25 mouse cellular contexts compared by ENCODE assay signal in the genomic region with DNA sequence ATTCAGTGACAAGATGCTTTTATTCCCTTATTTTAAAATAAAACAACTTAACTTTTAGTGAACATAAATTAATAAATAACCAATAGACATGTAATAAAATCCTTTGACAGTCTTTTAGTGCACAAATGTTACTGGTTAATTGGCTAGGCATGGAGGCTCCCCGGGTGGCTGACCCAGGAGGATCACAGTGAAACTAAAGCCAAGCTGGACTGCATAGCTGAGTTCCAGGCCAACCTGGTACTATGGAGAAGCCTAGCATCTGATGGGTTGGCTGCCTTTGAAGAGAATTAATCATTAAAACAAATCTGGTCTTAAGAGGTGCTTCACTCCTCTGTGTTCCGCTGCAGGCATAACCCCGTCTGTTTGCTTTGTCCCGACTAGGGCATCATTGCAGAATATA. TPM values are rescaled to one million over a fixed set of nuclear protein-coding genes. Genes with fewer than 3 reads are reported as not detected.
DNase-seq lines count a peak whose midpoint lies in the region; ATAC-seq and TF ChIP-seq lines count a peak whose summit lies in the region.
"Had no signal": no experiment of that assay in that cellular context is flagged by ENCODE, and none has a peak within 500 bp of the region (broad histone marks: within the 10 kb centered on the region; RNA-seq: fewer than 3 reads in every experiment).

No protein-coding gene starts in this region.

- no peak overlapping the region for H3K4me3 ChIP-seq in kidney, adult 2 months (ENCODE audit: insufficient read depth, low read depth, low read length)
- H3K4me3 ChIP-seq in kidney, embryonic 16.5 days (ENCODE audit: low read length), result no peak overlapping the region
- H3K4me3 ChIP-seq: forebrain, embryonic 10.5 days; forebrain, embryonic 13.5 days; heart, adult 2 months; heart, embryonic 10.5 days; heart, embryonic 13.5 days had no signal

- no peak overlapping the region for H3K4me2 ChIP-seq in kidney, embryonic 16.5 days (replicated peaks; ENCODE audit: low read depth, low read length)
- H3K4me2 ChIP-seq: forebrain, embryonic 13.5 days; heart, embryonic 13.5 days; hindbrain, embryonic 14.5 days had no signal

- no peaks in the 10 kb centered on the region for H3K27me3 ChIP-seq in kidney, adult 2 months (replicated peaks; ENCODE audit: control insufficient read depth, insufficient read depth, low read length)
- H3K27me3 ChIP-seq in kidney, embryonic 16.5 days (ENCODE audit: insufficient read depth, low read length), result no peaks in the 10 kb centered on the region
- H3K27me3 ChIP-seq: forebrain, embryonic 13.5 days; heart, embryonic 13.5 days had no signal

- no peak for TF ChIP-seq POLR2A in kidney, adult 2 months (IDR thresholded peaks at IDR 0.05; ENCODE audit: low read depth, low read length)

- WGBS in kidney, adult 2 months, result 52% methylated on average over 4 of the region's 4 CpGs
- WGBS in kidney, embryonic 16.5 days, result 63% methylated on average over 4 of the region's 4 CpGs

- no peaks in the 10 kb centered on the region for H3K4me1 ChIP-seq in kidney, adult 2 months (ENCODE audit: control insufficient read depth, insufficient read depth, low read length)
- no peaks in the 10 kb centered on the region for H3K4me1 ChIP-seq in kidney, embryonic 16.5 days (ENCODE audit: insufficient read depth, low read length)
- H3K4me1 ChIP-seq: forebrain, embryonic 10.5 days; forebrain, embryonic 13.5 days; heart, embryonic 10.5 days; heart, embryonic 13.5 days had no signal

- peak; percentile 67; the same call in 1 of the 2 replicates for ATAC-seq in kidney, embryonic 16.5 days (ENCODE audit: low FRiP score, low TSS enrichment)
- ATAC-seq: CD4-positive, CD25-positive, alpha-beta regulatory T cell, adult 4 months; forebrain, embryonic 13.5 days; forebrain, embryonic 16.5 days; hindbrain, postnatal 0 days had no signal

- H3K9ac ChIP-seq in kidney, embryonic 16.5 days (replicated peaks; ENCODE audit: low read length), result no peak overlapping the region
- H3K9ac ChIP-seq: forebrain, embryonic 13.5 days; heart, embryonic 13.5 days; hindbrain, embryonic 14.5 days had no signal

- no peaks in the 10 kb centered on the region for H3K9me3 ChIP-seq in kidney, embryonic 16.5 days (ENCODE audit: low read length)
- H3K9me3 ChIP-seq: forebrain, embryonic 10.5 days; forebrain, embryonic 13.5 days; heart, embryonic 10.5 days; heart, embryonic 13.5 days had no signal

- H3K27ac ChIP-seq in kidney, adult 2 months (ENCODE audit: insufficient read depth, low read depth, low read length), result no peak overlapping the region
- H3K27ac ChIP-seq in kidney, embryonic 16.5 days (ENCODE audit: low read length), result no peak overlapping the region
- H3K27ac ChIP-seq: forebrain, embryonic 10.5 days; forebrain, embryonic 13.5 days; heart, adult 2 months; heart, embryonic 10.5 days; heart, embryonic 13.5 days; hindbrain, embryonic 14.5 days; hindbrain, postnatal 0 days had no signal

- no peaks in the 10 kb centered on the region for H3K36me3 ChIP-seq in kidney, adult 2 months (ENCODE audit: control insufficient read depth, insufficient read depth, low read length)
- H3K36me3 ChIP-seq in kidney, embryonic 16.5 days (ENCODE audit: insufficient read depth, low read length), result no peaks in the 10 kb centered on the region
- H3K36me3 ChIP-seq: heart, embryonic 10.5 days; heart, embryonic 13.5 days had no signal

- DNase-seq in kidney, adult 2 months, result peak; percentile 74
- no peak for DNase-seq in kidney, postnatal 25 days
- no peak for DNase-seq in kidney, postnatal 10 days
- DNase-seq in brain, adult 2 months (ENCODE audit: low read depth, low spot score), result peak; percentile 30
- DNase-seq in right cerebral cortex, adult 18-20 months, result no peak
- DNase-seq: adrenal gland, adult 2 months; adrenal gland, postnatal 14 days; gastrocnemius, postnatal 10 days; gastrocnemius, postnatal 36 days; heart, adult 2 months; heart, postnatal 14 days; heart, postnatal 4 days had no signal

- TF ChIP-seq CTCF in kidney, adult 2 months (conservative IDR thresholded peaks at IDR 0.05; ENCODE audit: insufficient read depth, insufficient read length, low read depth, low read length), result no peak

RNA-seq across cellular contexts. Expression of gene Ucp1, which starts 57.1 kb away (rescaled TPM):
- 255 and 374 TPM in 2 replicates for polyA plus RNA-seq in kidney, adult 2 months (2012; rRNA removed)
- polyA plus RNA-seq in kidney, embryonic 16.5 days (2015; fragmentation: Nextera tagmentation; extraction: Ambion mirVana), result not detected in 2 replicates
- polyA plus RNA-seq: C2C12; CD4-positive, CD25-positive, alpha-beta regulatory T cell, adult 4 months; embryonic facial prominence, embryonic 11.5 days; forebrain, embryonic 10.5 days; forebrain, embryonic 13.5 days; forebrain, embryonic 16.5 days; heart, embryonic 10.5 days; heart, embryonic 13.5 days; heart, embryonic 16.5 days; hindbrain, embryonic 11.5 days had no signal

Comparison
In these comparisons a context has a peak if more than half of its experiments do, and no peak if none do; other contexts are left out.
1. DNase-seq: peak in kidney, adult 2 months (single experiment) and brain, adult 2 months (single experiment); none in kidney, postnatal 25 days (0 of 2), kidney, postnatal 10 days (single experiment) and right cerebral cortex, adult 18-20 months (single experiment).
2. RNA of gene Ucp1, which starts 57.1 kb away (polyA plus RNA-seq): 255 to 374 TPM in kidney, adult 2 months; not detected in kidney, embryonic 16.5 days; every median in the first group is over 100 times any median in the second.